Mouse (Mus musculus) spleen, postnatal 10 days (tissue): Measurements from ENCODE around the gene Vmn1r205.
"Not testable (repeated sequence)": the region's sequence is repeated elsewhere in the genome, so short reads cannot be mapped to it uniquely, and the experiment has no call there.

ENCODE experiments used
- DNase-seq, 2 experiments: peaks; one replicate each; pipeline ENCODE4 v3.0.0; 2021 to 2022; ENCODE audit warnings: low spot score in 2 of 2

Gene Vmn1r205

DNA sequence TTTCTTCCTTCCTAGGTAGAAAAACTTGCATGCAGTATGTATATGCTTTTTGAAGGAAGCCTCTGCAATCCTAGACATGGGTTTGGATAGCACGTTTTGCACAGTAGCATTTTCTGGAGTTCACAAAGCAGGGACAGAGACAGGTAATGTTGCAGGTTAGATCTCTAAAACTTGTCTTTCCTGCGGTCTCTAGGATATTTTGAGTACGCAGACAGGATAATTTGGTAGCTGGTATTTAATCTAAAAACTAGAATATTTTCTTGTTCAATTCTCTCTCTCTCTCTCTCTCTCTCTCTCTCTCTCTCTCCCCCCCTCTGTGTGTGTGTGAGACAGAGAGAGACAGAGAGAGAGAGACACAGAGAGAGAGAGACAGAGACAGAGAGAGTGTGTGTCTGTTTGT lies at the start of gene Vmn1r205:
Gene Vmn1r205, minus strand, starts transcription at position 101 of the 400 bp plus-strand sequence.
- DNase-seq = no peak

DNA sequence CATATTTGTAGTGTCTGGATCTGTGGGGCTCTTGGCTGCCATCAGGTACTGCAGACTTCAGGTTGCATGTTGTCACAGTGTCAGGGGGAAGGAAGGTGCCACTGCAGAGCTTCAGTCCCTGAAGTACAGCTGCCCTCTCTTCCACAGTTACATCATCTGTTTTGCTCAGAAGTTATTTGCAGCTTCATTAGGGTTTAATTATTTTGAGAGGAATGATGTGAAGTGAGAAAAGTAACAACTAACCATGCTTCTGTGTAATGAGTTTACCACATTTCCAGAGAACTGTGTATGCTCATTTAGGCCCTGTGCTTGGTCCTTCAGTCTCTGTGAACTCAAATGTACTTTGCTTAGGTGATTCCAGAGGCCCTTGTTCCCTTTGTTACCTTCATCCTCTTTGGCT lies 31.4 kb upstream of the Vmn1r205 start, which contains the start of gene Vmn1r206:
Gene Vmn1r206, minus strand, starts transcription at position 101 of the 400 bp plus-strand sequence.
- DNase-seq = not testable (repeated sequence)

DNA sequence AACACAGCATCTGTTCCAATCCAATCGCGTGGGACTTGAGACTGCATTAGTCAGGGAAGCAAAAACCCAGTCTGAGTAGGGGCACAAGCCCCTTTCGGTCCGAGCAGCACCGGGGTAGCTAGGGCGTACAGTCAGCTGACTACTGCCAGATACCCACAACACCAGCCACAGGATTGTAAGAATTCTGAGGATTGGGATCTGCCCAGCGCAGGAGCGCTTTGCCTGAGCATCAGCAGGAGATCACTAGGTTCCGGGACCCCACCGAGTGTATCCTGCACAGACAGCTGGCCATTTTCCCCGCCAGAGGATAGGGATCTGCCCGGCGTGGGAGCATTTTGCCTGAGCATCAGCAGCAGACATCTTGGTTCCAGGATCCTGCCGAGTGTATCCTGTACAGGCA lies 9.5 kb downstream of the Vmn1r205 start:
- DNase-seq = not testable (repeated sequence)

DNA sequence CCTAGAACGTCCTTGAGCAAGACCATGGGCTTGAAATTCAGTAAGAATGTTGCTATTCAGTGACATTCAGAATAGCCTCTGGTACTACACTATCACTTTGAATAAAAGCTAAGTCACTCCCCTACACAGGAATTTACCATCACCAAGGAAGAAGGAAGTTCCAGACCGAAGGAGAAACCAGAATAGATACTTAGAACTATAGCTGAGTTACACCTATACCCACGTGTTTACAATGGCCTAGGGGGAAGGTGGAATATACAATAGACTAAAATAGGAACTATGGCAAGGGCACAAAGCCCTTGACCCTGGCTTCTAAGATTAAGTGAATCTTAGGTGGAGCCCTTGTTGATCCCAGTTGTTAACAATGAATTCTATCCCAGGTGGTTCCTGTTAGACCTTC lies 17.9 kb downstream of the Vmn1r205 start:
- DNase-seq = not testable (repeated sequence)

DNA sequence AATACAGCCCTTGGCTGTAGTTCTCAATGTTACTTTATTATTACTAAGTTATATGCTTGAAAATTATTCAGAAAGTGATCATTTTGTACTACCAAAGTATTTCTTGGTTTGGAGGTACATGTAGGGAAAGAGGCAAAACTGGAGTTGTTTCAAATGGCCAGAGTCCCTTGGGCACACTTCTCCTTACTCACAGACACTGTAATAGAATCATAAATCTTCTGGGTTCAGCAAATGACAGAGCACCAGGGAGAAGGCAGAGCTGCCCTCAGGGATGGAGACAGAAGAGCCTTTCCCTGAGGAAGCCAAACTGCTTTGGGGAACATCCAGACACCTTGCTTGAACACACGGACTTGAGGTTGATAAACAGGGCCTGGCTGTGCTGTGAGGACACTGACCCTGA lies 39.9 kb downstream of the Vmn1r205 start, which contains the start of gene Vmn1r204:
Gene Vmn1r204, plus strand, starts transcription at position 301 of the 400 bp plus-strand sequence.
- not testable (repeated sequence) for DNase-seq
